Mouse (Mus musculus): Measurements from ENCODE around the gene Kpnb1.

GRCm38 (mm10) chr11:97112519-97113125 lies 75.1 kb downstream of the Kpnb1 start:
- no peak for TF ChIP-seq POLR2A (IDR thresholded peaks at IDR 0.05; ENCODE audit: extremely low read depth, insufficient read depth, low read length)
- TF ChIP-seq CTCF (IDR thresholded peaks at IDR 0.05; ENCODE audit: extremely low read depth, insufficient read depth, low read length): no peak
